Mouse (Mus musculus) thymus, postnatal 36 days (tissue): ENCODE measurements around the gene Eif3i.
"Not testable (repeated sequence)": the region's sequence is repeated elsewhere in the genome, so short reads cannot be mapped to it uniquely, and the experiment has no call there.

Experiments
- DNase-seq, 2 experiments: peaks; one replicate each; pipeline ENCODE4 v3.0.0; 2022; ENCODE audit warnings: mixed read lengths in 2 of 2

Gene Eif3i

GRCm38 (mm10) chr4:129573093-129573370, 27.4 kb downstream of the Eif3i start:
- peak; percentile 29 to 41 for DNase-seq

- peak in 1 of 2 experiments; percentile 29 for DNase-seq
These were observed 28.0 kb downstream of the Eif3i start for GRCm38 (mm10) chr4:129572236-129573092.

- peak in 1 of 2 experiments; percentile 39 for DNase-seq
These were observed 28.8 kb downstream of the Eif3i start for GRCm38 (mm10) chr4:129571551-129572084.

- no peak for DNase-seq
These were observed 30.4 kb downstream of the Eif3i start for GRCm38 (mm10) chr4:129570028-129570427.

GRCm38 (mm10) chr4:129568366-129568765, 32.1 kb downstream of the Eif3i start:
- DNase-seq = no peak

GRCm38 (mm10) chr4:129565139-129565538, 35.3 kb downstream of the Eif3i start:
- no peak for DNase-seq

- no peak for DNase-seq
These were observed 36.7 kb downstream of the Eif3i start for GRCm38 (mm10) chr4:129563718-129564117.

- DNase-seq = no peak
These were observed 39.3 kb downstream of the Eif3i start for GRCm38 (mm10) chr4:129561184-129561583.

- peak; percentile 90 to 95 for DNase-seq
These were observed 42.0 kb downstream of the Eif3i start for GRCm38 (mm10) chr4:129558321-129558955.

- peak; percentile 39 to 51 for DNase-seq
These were observed 43.1 kb downstream of the Eif3i start for GRCm38 (mm10) chr4:129557256-129557808.

- peak; percentile 93 to 94 for DNase-seq
These were observed 43.8 kb downstream of the Eif3i start for GRCm38 (mm10) chr4:129556532-129557223.

- no peak for DNase-seq
These were observed 44.5 kb downstream of the Eif3i start for GRCm38 (mm10) chr4:129555862-129556531.

GRCm38 (mm10) chr4:129555421-129555861, 45.0 kb downstream of the Eif3i start:
- peak; percentile 40 to 54 for DNase-seq

GRCm38 (mm10) chr4:129554512-129554911, 45.9 kb downstream of the Eif3i start:
- not testable (repeated sequence) for DNase-seq

- DNase-seq = no peak
These were observed 50.2 kb downstream of the Eif3i start for GRCm38 (mm10) chr4:129550295-129550694.

- peak; percentile 69 for DNase-seq
These were observed 51.1 kb downstream of the Eif3i start for GRCm38 (mm10) chr4:129549306-129549705.

GRCm38 (mm10) chr4:129547631-129548030, 52.8 kb downstream of the Eif3i start:
- DNase-seq = not testable (repeated sequence)

- no peak for DNase-seq
These were observed 56.3 kb downstream of the Eif3i start for GRCm38 (mm10) chr4:129544106-129544505.

GRCm38 (mm10) chr4:129542592-129543141, 57.8 kb downstream of the Eif3i start, which contains the start of gene Hdac1:
Gene Hdac1 (minus strand): TSS chr4:129542713.
- DNase-seq = peak; percentile 97 to 99
